Mouse (Mus musculus) CD4-positive helper T cell, adult 2 months (primary cell): ENCODE results near the gene Ndufa4l2.
A peak's percentile ranks its signal among the peaks of the same experiment; 100 is the strongest.

Experiments used
- DNase-seq: peaks from one replicate; pipeline ENCODE4 v3.0.0-alpha.2; 2012; ENCODE audit warnings: low read depth, missing footprints, low spot score

Gene Ndufa4l2

DNA sequence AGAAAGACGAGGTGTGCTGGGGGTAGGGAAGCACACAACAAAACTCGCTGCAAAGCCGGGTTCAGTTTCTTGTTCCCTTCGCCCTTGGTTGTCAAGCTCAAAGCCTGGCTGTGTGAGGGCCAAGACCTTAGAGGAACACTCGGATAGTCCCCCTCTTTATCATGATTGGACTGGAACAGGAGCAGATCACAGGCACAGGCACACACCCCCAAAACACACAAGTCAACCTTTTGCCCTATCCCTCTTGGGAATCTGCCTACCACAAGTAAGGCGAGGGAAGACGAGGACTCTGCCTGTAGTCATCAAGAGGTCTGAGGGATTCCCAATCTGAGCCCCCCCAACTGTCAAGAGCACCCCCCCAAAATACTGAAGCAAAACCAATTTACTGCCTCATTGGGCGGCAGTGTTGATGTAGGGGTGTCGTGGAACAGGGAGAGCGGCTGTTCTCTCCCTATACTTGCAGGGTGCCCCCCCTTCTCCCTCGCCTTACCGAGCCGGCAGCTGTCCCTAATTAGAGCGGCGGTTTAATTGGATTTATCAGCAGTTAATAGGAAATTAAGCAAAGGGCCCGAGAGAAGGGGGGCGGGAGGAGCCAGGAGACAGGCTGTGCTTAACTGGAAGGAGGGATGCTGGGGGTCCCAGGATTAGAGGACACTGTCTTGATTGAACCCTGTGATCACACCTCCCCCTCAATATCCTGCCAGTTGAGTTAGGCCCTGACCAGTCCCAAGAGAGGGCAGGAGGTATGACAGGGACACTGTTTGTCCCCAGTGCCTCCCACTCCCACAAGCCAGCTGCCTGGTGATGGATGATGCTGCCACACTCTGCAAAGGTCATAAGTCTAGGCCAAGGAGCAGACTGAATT is 4.7 kb upstream of the Ndufa4l2 start:
- DNase-seq, result no peak

DNA sequence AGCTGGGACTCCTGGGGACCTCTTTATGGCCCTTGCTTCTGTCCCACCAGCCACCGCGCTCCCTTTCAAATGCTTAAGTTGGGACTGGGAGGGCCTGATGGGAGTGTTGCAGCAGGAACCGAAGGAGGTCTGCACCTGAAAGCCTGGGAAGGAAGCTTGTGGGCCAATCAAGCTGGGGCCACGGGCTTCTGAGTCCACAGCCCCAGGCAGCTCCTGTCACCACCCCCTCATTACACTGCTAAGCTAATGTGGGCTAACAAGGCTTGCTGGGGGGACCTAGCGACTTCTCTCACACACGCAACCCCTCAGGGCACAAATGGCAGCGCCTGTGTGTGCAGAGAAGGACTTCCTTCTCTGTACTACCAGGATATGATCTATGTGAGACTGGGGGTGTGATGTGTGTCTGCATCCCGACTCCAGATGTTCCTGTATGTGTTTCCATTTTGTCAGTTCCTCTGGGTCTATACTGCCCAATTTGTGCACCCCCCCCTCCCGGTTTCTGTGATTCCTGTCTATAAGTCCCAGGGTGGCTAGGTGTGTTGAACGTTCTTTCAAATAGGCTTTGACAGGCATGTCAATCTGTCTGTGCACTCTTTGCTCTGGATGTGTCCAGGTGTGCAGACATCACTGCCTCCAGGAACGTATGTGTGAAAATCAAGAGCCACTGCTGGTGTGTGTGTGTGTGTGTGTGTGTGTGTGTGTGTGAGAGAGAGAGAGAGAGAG is 3.7 kb upstream of the Ndufa4l2 start:
- no peak for DNase-seq

DNA sequence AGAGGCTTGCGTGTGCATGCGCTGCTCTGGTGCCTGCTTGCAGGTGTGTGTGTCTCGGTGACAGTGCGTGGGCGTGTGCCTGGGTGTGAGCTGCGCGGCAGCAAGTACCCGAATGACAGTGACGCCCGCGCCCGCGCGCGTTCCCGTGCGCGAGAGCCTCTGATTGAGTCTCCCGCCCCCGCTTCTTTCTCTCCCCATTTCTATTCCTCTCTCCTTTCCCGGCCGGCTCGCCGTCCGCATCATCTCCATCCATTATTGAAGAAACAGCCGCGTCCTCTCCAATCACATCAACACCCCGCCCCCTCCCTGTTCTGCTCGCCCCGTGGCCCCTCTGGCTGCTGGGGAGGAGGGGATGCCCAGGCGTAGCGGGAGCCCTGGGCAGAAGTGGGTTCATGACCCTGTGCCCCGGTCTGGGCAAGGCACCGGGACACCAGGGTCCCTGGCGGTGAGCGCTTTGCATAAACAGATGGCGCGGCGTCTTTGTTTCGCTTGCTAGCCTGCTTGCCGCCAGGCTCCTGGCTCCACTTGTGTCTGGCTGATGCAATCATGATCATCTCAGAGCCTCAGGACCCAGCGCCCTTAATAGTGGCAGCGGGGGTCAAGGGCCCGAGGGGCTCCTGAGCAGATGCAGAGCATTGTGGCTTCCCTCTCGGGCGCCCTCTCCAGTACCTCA is 3.0 kb upstream of the Ndufa4l2 start:
- DNase-seq, result peak; percentile 88

DNA sequence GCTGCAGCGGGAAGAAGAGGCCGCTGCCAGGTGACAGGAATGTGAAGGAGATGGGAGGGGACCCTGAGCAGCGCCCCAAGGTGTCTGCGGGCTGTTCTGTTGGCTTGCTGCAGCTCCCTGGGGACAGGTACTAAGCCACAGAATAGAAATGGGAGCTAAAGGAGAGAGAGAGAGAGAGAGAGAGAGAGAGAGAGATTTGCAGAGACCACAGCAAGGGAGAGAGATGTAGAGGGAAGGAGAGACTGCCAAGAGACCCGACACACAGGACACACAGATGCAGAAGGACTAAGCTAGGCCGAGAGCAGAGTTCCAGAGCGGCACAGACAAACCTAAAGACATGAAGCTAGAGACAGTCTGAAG is 2.5 kb upstream of the Ndufa4l2 start:
- no peak for DNase-seq

DNA sequence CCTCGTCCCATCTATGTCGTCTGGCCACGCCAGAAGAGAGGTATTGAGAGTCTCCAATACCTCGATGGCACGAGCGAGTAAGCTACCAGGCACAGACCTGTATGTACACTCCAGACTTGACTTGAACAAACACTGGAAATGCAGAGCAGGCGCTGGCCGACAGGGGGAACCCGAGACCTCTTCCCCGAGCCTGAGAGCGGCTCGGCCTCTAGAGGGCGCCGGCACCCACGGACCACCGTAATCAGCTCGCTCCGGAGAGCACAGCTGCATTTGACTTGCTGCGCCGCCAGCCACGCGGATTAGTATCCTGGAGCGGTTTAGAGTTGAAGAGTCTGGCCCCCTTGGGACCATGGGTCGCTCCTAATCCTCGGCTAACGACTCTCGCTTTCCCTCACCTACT is 2.0 kb upstream of the Ndufa4l2 start:
- peak; percentile 92 for DNase-seq

DNA sequence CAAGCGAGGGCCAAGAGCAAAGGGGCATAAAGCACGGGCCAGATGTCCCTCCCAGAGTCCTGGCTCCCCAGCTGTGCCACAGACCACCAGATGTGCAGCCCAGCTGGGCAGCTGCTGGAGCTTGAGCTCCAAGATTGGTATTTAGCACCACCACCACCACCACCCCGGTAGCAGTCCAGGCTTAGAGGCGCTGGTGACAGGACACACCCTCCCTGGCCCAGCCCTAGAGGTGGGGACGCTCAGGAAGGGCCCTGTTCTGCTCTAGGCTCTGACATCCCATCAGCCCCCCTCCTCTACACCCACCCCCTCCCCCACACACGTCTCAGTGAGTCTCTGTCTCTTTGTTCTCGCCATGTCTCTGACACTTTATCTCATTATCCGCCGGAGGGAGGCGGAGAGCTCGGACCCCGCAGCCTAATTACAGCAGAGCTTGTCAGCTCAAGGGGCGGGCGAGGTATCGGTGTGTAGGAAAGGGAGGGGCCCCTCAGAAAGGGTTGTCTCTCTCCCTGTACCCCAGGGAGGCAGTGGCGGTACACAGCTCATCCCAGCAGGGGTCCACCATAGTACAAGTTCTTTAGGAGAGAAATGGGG is 1.2 kb upstream of the Ndufa4l2 start:
- DNase-seq, result peak; percentile 31

DNA sequence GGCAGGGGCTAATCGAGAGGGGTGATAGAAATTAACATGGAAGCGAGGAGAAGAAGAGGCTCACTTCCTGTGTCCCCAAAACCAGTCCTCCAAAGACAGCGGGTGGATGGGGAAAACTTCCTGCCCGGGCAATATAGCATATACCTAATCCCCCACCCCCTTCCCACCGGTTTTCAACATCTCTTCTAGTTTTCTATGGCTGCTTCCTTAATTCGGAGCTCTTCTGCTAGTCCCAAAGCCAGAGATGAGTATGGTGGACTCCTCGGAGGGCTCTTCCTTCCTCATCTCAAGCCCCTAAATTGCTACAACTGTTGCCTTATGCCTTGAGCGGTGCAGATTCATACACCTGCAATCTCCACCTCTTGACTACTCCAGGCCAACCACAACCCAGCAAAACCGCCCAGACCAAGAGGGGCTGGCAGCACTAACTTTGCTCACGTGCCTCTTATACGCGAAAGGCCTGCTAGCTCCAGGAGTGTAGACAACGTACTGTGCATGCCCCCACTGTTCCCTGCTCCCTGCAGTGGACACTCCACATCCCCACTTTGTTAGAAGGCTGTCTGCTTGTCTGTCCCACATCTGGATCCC is 562 bp upstream of the Ndufa4l2 start:
- DNase-seq, result no peak

DNA sequence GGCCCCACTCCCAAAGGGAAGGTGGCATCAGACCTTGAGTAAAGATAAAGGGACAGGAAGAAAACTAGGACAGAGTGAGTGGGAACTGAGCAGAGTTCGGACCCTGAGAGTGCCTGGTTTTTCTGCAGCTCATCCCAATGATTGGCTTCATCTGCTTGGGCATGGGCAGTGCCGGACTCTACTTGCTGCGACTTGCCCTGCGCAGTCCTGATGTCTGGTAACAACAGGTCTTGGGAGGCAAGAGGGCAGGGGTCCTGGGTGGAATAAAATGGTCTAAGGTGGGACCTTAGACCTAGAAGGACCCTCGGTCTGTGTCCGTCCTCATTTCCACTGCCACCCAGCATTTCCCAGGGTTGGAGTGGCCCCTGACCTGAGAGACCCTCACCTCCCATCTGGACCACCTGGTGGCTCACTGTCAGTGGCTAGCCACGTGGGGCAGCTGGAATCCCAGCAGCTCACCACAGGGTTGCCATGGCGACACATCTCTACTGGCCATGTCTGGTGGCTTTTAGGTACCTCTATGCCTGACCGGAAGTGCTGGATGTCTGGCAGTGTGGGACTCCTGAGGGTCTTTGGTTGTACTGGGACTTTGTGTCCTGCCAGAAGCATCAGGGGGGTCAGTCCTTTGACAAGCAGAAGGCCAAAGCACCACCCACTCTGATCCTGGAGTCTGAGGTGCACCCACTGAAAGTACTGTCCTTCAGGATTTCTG is 660 bp downstream of the Ndufa4l2 start:
- DNase-seq, result no peak

DNA sequence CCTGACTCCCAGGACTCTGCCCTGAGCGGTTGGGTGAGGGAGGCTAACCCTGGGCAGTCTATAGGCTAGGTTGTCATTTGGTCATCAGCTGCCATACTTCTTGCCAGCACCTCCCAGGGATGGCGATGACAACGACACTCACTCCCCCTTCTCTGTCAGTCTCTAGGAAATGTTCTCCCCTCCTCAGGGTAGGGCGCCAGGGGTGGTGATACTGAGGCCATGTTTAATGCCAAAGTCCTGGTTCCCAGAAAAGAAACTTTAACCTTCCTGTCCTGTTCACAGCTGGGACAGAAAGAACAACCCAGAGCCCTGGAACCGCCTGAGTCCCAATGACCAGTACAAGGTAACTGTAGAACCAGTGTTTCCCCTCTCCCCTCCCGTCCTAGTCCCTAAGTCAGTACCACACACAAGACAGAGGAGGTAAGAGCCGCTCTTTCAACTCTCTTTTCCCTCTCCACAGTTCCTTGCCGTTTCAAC is 1.3 kb downstream of the Ndufa4l2 start:
- no peak for DNase-seq

DNA sequence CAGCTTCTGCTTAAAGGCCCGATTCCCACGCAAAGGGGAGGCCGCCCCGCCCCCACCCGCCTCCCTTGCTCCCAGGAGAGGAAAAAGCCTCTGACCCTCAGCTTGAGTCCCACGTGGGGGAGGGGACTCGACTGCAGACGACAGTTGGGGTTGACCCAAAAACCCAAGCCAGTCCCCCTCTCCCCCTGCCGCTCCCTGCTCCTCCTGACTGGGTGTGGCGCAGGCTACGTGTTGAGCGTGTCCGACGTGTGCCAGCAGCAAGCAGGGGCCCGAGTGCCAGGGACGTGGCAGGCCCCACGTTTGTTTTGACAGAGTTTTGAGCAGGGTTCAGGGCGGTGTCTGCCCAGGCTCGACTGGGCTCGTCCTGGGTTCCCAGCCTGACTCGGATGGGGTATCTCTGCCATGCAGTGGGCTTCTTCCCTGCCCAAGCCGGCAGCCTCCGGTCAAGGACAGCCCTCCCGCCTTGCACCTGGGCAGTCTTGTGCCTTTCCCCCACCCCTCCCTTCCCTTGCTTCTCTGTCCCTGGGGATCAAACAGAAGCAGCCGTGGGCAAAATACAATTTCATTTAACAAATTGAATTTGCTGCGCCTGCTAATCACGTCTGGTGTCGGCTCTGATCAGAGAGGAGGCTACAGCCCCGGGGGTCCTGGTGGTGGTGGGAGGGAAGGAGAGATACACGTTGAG is 2.0 kb downstream of the Ndufa4l2 start:
- no peak for DNase-seq

DNA sequence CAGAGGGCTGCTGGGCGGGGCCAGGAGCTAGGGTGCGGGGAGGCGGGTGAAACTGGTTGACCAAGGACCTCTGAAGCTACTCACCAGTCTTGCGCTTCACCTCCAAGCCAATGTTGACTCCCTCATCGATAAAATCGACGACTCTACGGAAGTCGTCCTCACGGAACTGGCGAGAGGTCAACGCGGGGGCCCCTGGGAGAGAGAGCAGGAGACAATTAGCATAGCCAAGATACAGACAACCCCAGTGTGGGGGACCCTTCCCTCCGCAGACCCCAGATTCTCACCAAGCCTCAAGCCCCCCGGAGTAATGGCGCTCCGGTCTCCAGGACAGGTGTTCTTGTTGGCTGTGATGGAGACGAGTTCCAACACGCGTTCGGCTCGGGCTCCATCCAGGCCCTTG is 3.2 kb downstream of the Ndufa4l2 start:
- no peak for DNase-seq

DNA sequence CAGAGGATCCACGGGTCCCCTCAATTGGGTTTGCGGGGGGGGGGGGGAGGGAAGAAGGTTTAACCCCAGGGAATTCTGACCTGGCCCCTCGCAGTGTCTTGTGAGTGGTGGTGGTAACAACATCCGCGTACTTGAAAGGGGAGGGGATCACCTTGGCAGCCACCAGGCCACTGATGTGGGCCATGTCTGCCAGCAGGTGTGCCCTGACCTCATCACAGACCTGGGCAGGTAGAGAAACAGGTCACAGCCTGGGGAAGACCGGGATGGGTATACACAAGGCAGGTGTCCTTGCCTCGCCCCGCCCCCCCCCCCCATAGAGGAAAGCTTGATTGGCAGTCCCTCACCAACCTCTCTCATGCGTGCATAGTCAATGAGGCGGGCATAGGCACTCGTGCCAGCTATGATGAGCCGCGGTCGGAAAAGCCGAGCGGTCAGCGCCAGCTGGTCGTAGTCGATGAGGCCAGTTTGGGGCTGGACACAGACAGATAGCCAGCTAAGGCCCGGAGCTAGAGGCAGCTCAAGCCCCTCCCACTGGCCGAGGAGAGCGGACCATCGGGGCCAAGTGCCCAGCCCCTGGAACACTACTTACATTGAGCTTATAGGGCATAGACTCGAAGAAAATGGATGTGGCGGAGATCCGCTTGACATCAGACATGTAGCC is 4.4 kb downstream of the Ndufa4l2 start:
- no peak for DNase-seq

DNA sequence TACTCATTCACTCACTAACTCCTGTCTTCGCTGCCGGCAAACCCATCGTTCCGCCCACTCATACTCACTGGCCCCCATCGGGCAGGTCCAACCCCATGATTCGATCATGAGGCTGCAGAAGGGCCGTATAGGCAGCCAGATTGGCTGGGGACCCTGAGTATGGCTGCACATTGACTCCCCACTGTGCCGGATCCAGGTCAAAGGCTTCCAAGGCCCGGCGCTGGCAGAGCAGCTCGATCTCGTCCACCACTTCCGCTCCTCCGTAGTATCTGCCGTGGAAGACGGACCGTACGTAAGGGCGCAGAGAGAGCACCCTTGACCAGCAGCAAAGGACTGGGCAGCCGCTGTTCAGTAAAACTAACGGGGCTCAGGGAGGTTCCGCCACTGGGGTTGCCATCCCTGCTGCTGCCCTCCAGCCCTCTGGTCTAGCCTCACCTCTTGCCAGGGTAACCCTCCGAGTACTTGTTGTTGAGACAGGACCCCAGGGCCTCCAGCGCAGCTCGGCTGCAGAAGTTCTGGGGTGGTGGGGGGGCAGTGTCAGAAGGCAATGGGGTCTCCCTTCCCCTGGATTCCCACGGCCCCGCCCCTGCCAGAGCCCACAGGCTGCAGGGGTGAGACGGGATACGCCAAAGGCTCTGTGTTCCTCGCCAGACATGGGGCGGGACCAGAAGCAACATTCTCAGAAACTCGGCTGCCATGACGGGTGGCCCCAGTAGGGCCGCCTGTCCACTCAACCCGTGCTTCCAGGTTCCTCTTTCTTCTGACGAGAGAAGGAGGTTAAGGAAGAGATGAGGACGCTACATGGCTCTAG is 5.3 kb downstream of the Ndufa4l2 start:
- no peak for DNase-seq

DNA sequence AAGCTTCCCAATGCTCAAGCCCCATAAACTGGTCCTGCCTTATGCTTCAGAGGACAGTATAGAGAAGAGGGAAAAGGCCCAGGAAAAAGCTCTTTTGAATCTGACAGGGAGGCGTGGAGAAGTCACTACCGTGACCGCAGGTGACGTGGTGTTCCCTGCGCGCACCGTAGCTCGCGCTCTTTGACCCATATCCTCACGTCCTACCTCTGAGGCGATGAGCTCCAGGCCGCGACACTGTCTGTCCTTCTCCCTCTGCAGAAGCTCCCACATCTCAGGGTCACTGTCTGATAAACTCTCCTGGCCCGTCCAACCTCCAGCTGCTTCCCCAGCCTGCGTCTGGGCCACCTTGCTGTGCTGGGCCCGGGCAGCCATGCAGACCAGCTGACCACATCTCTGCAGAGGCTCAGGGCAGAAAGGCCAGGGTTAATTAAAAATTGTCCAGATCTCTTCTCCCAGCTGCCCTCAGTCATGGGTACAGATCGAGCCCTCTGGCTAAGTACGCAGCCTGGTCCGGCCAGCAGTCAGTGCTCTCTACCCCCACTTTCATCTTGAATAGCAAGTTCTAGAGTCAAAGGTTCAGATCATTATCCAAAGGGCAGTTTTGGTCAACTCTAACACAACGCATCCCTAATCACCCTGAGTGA is 6.1 kb downstream of the Ndufa4l2 start:
- peak; percentile 1 for DNase-seq

DNA sequence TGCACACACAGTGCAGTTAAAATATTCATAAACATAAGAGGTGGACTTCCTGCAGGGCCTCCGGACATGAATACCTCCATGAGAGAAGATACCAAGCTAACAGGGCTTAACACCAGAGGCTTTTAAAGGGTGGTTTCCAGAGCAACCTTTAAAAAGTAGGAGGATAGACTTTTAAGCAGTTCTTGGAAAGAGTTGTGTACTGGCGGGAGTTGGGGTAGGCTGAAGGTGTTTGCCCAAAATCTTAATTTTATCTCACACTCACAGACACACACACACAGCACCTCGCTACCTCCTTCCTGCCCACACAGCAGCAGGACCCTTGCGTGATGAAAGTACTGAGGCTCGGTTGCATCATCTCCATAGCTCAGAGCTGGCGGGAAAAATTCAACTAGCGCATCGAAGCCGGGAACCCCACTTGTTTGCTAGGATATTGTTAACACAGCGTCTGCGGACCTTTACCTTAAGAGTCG is 6.9 kb downstream of the Ndufa4l2 start:
- peak; percentile 53 for DNase-seq

DNA sequence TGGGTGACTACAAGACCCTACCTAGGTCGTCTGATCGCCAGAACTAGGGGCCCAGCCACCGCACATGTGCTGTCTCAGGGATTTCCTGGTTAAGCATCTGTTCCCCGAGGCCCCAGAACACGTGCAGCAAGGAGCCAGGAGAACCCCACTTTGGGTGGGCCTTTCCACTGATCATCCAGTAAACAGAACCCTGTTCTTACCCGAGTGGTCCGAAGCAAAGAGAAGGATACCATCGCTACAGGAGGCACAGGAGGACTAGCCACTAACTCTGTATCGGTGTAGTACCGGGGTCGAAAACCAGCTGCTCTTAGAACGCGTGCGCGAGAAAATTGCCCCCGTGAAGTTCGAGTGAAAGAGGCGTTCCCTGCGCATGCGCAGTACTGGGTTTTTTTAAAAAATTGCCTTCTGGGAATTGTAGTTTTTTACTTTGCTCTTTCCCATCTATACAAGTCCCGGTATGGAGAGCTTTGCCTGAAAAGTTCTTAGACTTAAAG is 7.4 kb downstream of the Ndufa4l2 start, which contains the start of gene Shmt2:
TSS of gene Shmt2 (minus strand) at position 357 of the 494 bp plus-strand sequence.
- peak; percentile 86 for DNase-seq

DNA sequence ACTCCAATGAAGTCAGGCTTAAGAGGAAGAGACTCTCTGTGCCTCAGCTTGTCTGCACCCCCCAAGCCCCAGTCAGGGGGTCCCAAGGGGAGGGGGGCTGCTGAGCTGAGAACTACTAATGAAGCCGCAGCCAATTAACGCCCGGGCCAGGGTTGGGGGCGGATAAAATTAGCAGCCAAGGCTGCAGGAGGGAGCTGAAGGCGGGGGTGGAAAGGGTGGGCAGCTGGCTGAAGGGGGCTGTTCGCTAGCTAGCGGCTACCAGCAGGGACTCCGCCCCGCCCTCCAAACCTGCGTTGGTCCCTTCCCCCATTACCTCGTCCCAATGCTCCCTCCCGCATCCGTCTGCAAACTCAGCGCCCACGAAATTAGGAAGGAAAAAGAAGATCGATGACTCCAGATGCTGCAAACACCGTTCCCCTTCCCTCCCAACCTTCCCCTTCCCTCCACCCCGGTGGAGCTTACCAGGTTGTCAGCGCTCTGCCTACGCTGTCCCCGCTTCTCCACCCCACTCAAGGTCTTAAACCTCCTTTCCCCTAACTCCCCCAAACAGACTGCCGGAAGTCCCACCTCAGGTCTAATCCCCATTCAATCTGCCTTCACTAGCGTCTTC is 10.0 kb downstream of the Ndufa4l2 start:
- DNase-seq, result no peak

DNA sequence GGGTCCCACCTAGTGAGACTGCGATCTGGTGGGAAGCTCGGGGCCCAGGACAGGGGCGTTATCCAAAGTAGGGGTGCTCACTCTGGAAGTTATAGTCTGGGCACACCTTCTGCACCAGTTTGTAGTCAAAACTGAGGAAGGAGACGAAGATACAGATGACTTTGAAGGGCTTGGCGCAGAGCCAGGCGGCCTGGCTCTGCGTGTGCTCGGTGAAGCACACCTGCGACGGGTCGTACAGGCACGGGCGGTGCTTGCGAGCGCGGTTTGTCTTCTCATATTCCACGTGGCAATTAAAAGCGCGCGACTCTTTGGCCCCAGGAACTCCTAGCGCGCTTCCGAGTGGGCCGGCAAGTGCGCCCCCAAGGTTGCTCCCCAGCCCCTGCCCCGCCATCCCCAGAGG is 11.3 kb downstream of the Ndufa4l2 start:
- DNase-seq, result peak; percentile 75
